Mouse (Mus musculus) frontal cortex, postnatal 14 days (tissue): ENCODE results near the gene Atp8b4.

Source experiments
- DNase-seq, 2 experiments: peaks; one replicate each; pipeline ENCODE4 v3.0.0; 2022; ENCODE audit warnings: low spot score in 2 of 2

Gene Atp8b4

DNA sequence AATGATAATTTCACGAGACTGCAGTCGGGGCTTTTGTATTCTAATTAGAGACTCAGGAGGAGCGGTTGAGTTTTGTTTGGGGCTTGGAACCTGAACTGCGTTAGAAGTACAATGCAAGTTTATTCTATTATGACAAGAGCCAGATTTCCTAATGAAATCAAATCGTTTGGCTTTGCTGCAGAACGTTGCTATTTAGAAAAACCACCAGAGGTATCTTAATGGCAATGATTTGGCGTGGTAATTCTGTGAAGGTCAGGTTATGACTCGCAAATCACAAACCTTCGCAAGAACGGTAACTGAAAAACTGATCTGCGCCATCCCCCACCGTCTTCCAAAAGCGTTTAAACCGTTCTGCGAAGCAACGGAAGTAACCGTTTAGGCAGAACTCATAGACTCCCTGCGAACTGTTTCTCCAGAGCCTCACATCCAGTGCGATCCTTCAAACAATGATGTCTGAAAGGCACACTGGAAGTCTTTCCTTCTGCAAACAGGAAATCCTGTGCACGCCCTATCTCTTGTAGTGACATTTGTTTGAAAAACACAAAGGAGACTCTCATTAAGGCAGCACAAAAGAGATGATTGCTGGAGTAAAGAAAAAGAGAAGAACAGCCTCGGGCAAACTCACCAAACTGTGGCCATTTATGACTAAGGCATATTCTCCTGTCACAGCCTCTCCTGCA, 139.2 kb downstream of the Atp8b4 start:
- DNase-seq = no peak

DNA sequence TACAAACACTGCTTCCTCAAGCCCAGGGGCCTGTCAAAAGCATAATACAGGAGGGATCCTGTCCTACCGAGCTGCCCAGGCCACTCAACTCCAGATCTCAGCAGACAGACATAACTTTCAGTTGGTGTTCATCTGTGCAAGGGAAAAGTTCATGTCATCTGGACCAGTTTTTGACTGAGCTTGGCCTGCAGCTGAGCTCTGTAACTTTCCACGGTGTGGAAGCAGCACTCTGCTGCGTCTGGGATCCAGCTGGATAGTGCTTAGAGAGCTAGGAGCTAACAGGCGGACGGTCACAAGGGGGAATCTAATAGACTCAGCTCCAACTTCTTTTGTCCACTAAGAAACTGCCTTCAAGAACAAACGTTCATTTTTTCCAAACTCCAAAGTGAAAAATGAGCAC, 139.8 kb downstream of the Atp8b4 start:
- DNase-seq = no peak

DNA sequence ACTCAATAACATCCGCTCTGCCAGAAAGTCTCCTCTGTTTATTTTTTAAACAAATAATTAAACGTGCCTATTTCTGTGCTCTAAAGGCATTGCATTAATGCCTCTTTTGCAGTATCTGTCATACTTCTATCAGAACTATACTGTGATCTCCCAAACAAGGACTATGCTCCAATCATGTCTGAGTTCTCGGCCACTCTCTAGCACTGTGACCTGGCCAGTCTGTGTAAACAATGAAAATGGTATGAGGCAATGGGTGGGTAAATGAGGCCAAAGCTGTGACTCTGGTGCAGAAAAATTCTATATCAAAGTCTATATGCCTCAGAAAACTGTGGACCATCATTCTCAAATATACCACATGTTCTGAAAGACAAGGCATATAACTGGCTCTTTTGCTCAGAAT, 140.5 kb downstream of the Atp8b4 start:
- DNase-seq = no peak

DNA sequence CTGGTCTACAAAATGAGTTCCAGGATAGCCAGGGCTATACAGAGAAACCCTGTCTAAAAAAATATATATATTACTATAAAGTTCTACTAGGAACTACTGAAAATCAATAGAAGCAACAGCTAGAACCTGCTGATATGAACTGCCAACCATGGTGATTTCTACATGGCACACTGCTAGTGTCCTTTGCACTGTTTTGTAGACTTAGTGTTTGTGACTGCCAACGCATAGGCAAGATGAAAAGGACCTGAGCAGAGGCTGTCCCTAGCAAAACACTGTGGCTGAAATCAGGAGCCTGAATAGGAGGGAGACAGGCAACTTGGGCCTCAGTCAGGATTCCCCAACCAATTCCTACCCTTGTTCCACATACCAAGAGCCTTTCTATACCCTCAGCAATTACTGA, 141.2 kb downstream of the Atp8b4 start:
- no peak for DNase-seq

DNA sequence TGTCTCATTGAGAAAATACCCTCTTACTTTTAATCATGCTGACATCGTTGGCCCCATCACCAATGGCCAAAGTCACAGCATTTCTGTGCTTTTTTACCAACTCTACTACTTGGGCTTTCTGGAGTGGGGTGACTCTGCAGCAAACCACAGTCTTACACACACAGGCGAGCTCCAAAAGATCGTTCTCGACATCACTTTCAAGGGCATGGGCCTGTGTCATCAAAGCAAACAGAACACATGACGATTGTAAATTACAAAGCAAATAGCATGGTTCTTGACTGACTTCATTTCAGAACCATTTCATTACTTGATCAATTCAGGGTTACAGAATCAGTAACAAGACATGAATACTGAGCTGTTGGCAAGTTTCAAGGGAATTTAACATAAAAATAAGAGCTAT, 141.7 kb downstream of the Atp8b4 start:
- no peak for DNase-seq

DNA sequence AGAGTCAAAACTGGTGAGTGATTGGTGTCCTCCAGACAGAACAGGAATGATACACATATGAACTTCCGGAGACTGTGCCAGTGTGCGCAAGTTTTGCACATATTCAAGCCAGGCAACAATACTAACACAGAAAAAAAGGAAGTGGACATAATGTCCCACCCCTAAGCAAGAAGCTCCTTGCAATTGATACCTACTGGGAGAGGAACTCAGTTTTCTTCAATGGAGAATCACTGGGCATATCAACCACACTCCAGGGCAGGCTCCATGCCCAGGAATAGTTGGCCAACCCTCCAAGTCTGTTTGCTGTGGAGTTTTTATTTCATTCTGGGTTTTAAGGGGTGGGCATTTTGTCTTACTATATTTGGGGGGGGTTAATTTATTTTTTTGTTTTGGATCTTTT, 145.2 kb downstream of the Atp8b4 start:
- no peak for DNase-seq

DNA sequence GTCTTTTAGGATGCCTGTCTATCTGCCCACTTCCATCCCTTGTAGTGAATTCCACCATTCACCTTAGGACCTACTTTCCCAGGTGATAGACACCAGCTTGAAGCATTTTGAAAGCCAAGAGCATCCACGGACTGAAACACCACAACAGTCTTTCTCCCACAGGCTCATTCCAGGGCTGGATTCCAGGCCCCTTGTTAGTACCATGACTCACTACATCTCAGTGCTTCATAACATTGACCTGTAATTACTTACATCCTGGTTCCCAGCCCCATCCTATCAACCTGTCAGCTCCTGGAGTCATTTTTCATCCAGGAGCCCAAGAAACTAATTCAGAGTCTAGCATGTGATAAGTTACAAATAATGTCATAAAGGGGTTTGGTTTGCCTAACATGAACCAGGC, 148.7 kb downstream of the Atp8b4 start:
- no peak for DNase-seq

DNA sequence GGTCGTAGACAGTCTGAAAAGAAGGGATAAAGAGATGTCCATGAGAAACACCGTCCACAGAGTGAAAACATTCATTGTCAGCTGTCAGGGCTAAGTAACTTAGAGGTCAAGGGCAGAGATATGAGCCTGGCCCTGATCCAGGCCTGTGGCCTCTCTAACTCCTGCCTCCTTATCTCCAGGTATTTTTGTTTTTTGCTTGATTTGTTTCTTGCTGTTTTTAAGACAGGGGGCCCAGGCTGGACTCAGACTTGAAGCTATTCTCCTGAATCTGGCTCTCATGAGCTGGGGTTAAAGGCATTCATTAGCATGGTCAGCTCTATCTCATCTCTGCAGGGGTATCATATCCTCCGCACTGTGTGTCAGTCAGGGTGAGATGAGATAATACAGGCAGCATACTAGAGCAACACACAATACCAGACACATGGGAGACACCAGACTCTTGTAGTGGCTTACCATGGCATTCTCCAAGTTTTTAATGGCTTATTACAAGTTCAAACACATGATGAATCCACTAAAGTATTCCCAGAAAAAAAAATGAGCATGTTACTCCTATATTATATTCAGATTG, 157.4 kb downstream of the Atp8b4 start:
- no peak for DNase-seq

DNA sequence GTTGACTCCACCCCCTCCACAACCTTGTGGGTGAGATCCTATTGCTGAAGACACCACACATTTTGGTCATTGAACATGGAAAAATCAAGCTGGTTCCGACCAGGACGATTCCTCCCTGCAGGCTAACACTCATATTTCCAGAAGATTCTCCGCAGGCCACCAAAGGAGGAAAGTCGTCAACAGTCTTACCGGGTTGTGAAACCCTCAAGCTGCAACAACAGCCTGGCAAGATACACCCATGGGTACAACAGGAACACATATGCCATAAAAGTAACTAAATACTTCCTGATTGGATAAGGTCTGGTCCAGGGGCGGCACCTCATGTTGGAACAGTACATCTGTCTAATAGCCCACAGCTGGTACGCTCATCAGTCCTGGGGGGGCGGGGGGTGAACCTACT, 159.0 kb downstream of the Atp8b4 start:
- no peak for DNase-seq

DNA sequence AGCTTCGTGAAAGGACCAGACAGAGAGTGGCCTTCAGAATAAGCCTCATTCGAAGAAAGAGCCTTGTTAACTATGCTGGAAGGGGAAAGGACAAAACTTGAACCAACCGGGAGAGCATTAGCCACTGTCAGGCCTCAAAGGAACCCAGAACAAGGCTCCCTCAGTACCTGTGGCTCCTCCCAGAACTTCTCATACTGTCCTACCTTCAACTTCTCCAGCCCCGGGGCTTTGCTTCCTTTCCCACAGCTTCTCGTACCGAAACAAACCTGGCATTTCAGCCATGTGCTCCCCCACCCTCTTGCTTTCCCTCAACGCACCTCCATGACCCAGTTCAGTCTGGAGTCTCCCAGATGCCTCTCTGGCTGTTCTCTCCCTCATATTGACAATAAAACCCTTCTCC, 160.3 kb downstream of the Atp8b4 start:
- no peak for DNase-seq

DNA sequence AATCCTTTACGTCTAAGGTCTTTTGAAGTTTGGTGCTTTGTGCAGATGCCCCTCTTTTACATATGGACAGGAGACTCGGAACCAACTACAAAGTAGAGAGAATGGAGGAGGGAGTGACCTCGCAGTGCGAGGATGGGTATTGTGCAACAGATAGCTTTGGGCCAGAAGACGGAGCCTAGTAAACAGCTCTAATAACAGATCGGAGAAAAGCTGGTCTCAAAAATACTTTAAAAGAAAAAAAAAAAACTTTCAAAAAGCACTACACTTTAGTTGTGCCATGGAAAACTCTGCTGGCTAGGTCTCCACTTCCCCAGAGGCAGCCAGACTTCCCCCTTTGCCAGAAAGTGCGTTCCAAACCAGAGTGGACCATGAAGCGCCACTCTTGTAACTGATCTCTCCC, 161.0 kb downstream of the Atp8b4 start:
- no peak for DNase-seq

DNA sequence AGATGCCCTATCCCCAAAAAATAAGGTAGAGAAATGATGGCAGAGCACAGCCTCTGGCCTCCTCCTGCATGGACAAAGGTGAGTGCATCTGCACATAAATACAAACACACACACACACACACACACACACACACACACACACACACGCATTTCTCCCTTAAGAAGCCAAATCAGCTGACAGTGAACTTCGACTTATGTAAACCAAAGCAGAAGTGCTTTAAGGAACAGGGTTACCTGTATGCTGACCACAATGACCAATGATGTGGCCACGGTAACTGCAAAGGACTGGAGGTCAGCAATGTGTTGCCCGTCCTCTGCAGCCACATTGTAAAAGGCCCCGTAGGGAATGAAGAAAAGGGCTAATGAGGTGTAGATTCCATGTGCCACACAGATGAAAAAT, 163.3 kb downstream of the Atp8b4 start:
- no peak for DNase-seq

DNA sequence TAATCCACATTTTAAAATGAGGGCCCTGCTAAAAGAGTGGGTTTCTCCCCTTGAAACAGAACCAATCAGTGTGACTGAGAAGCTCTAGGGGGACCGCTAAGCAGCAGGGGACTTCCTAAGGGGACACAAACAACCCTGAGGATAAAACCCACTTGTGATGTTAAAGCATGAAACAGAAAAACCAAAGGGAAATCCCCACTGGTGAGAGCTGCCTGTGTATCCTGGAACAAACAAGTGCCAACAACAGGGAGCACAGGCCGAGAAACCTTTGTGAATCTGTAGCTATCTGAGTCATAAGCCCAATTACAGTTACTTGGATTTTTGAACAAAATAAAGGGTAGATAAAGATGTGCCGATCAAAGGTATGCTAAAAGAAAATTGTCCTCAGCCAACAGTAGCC, 168.7 kb downstream of the Atp8b4 start:
- DNase-seq = no peak

DNA sequence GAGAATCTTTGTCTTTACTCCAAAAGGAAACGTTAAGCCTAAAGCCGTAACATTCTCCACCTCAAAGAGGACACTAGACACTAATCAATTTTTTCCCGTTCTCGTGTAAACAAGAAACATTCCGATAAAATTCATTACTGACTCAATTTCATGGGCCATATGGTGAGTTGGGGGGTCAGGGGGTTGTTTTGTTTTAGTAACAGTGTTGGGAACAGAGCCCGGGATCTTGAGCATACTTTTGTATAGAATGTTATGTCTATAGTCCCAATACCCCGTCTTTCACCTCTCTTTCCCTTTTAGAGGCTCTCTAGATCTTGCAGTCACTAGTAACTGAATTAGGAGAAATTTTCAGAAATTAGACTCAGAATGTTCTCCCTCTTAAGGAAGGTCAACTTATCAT, 177.3 kb downstream of the Atp8b4 start:
- no peak for DNase-seq

DNA sequence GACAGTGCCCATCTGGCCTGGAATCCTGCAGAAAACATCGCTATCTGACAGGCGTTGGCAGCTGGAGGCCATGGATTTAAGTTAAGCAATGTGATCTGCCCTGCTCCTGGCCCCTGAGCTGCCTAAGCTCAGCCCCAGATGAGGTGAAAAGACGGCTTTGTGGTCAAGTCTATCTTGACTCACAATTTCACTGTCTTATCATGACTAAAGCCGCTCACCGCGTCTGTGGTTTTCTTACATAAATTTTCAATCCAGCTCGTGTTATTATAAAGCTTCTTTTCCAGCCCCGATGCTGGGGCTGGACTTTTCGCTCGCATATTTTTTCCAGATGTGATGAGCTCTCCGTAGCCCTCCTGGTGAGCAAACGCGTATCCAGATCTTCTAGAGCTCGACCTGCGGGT, 177.8 kb downstream of the Atp8b4 start:
- DNase-seq = no peak

DNA sequence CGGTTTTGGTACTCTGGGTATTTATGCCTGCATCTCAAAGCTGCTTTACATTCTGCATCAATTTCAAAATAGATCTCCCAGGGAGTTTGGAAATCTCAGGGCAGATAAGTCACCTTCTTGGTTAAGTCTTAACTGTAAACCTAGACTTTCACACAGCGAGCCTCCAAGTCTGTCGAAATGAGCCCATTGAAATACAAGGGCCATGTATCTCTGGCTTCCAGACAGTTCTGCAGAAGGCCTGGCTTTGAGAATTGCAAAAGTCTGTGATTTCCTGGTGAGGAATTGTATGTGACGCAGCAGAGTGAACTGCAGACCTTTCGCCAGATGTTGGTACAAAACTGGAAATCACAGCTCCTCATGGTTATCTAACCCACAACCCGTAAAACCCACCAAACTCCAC, 182.4 kb downstream of the Atp8b4 start:
- DNase-seq = no peak

DNA sequence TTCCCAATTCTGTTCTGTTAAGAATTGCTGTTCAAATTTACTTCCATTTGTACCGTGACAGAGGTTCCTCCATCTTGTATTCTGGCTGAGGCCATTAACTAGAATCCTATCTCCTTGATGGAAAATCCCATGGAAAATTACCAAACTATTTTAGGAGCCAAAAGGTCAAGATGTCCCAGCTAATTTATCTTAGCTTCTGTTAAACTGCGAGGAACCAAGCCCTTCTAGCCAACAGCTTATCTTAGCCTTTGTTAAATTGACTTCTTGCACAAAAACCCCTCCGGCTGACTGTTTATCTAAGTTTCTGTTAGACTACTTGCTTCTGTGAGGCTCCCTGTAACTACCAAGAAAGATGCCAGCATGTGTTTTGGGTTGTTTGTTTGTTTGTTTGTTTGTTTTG, 183.5 kb downstream of the Atp8b4 start:
- DNase-seq = no peak

DNA sequence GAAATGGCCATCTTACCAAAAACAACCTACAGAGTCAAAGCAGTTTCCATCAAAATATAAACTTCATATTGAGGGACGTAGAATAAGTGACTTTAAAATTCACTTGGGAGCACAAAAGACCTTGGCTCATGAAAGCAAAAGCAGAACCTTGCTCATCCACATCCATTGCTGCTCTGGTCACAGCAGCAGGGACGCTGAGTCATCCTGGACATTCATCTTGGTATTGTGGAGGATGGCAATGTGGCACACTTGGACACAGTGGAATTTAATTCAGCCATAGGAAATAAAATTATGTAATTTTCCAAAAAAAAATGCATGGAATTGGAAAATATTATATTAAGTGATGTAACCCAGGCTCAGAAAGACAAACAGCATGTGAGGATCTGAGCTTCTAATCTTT, 184.1 kb downstream of the Atp8b4 start:
- no peak for DNase-seq

DNA sequence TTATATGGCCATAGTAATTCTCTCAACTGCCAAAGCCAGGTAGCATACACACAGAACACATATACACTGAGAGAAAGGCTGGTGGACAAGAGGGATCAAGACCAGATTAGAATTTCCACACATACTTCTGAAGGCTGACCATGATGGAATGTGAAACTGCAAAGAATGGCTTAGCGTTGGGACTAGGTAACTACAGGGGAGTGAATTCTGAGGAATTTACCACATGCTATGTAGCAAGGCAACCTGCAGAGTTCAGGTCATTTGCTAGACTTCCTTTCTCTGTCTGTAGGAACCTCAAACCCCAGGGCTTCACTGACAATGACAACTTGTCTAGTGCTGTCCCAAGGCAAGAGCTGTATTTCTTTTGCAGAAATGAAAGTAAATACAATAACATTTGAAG, 189.4 kb downstream of the Atp8b4 start:
- DNase-seq = no peak

DNA sequence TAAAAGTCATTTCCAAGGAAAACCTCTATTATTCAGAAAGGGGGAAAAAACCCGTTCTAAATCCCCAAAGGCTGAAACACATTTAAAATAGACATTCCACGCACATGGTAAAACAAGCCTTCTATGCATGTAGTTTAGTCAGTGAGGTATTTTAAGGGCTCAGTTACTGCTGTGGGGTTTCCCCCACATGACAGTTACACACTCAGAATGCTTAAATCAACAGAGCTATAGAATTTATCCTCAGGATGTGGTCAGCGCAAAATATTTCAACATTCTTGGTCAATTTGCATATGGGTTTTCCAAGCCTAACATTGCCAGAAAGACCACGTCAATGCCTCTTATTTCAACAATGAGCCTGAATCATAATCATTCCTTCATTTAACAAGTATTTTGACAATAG, 190.5 kb downstream of the Atp8b4 start:
- DNase-seq = no peak

DNA sequence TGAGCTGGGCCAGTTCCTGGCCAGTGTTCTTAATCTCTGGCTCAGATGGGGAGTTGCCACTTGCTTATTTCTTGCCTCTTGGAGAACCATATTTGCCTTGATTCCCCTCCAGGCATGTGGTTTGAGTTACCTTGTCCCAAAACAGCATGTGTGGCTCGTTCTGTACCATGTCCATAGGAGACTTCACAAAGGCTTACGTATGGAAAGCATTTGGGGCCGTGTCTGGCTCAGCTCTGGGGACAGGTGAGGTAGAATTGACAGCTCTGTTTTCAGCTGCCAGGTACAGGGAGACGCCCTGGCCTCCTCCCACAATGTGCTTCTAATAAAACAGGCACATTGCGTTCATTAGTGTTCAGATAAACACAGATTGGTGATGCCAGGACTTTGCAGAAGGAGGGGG, 195.9 kb downstream of the Atp8b4 start:
- DNase-seq = no peak

DNA sequence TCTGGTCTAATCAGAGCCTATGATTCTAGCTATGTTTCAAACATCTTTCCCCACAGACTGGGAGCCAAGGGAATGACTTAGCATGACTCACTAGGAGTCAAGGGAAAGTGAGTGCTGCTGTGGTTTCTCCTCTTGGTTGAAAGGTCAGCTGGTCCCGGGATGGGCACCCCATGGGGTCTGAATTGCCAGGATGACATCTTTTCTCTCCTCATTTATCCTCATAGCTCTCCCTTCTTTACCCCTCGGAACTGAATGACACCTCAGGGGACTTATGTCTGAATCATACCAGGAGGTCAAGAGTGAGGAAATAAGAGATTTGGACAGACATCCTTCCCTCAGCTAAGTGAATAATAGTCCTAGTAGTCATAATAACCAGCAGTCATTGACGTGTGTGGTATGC, 197.2 kb downstream of the Atp8b4 start:
- DNase-seq = no peak

DNA sequence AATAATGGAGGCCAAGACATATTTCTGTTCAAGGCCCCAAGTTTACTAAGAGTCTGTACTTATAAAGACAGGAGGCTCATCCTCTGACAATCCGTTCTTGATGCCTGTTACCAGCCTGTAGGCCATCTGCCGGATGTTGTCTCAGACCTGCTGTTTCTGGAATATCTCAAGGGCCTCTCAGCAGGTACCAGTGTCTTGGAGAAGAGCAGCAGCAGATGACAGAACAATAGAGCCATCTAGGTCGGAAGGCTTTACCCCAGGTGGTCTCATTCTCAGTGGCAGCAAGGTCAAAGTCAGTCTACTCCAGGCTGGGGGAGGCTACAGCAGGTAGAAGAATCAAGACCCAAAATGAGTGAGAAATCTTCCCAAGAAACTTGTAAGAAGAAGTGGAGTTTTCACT, 198.1 kb downstream of the Atp8b4 start:
- no peak for DNase-seq

DNA sequence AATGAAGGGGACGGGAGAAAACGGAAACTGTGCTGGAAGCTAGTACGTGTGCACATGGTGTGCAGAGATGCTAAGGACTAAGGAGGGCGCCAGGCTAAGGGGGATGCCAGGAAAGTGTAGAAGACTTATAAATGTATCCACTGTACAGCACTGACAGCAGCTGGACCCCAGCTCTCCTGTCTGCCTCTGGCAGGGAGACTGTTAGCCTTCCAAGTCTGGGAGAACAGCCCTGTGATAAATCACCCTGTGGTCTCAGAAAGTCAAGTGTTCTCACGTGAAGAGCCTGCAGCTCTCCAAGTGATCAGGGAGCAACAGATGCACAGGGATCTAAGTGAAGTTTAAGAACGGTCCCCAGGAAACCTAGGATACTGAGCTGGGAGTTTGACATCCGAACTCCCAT, 209.8 kb downstream of the Atp8b4 start:
- no peak for DNase-seq
